Mouse (Mus musculus): Measurements from ENCODE around the gene Rab3gap2. TPM values are rescaled to one million over a fixed set of nuclear protein-coding genes. Genes with fewer than 3 reads are reported as not detected.

Gene Rab3gap2
- total and polyA plus RNA-seq, 3 experiments = 22.7 to 39.1 (median 24.0) TPM

- Histone ChIP-seq H3K4me2 (ENCODE audit: insufficient read depth, low read depth, poor library complexity, severe bottlenecking) (no peak overlapping the region), H3K4me1 (ENCODE audit: control insufficient read depth in 1 of 2, insufficient read depth in 2 of 2) (peaks cover 0 to 4% of the 10 kb centered on the region in 2 experiments; a peak in 1 of 4 replicates), H3K79me2 (replicated peaks; ENCODE audit: control insufficient read depth, extremely low read depth, insufficient read depth, poor library complexity, severe bottlenecking) (no peaks in the 10 kb centered on the region), H3K9ac (ENCODE audit: insufficient read depth, low read depth) (no peak overlapping the region), H3K27me3 (replicated peaks) (no peaks in the 10 kb centered on the region), H3K27ac (ENCODE audit: insufficient read depth, low read depth) (no peak overlapping the region), H3K36me3 (replicated peaks in 1 of 2; ENCODE audit: control insufficient read depth in 1 of 2, insufficient read depth in 1 of 2, low read length in 1 of 2) (peaks cover 25 to 55% of the 10 kb centered on the region in 2 experiments), H3K4me3 (replicated peaks in 1 of 3; ENCODE audit: low read depth in 2 of 3, low read length in 2 of 3, poor library complexity in 1 of 3) (no peak overlapping the region), H3K9me3 (replicated peaks; ENCODE audit: low read length) (peaks cover 6% of the 10 kb centered on the region)
- DNase-seq (ENCODE audit: extremely low read depth) = no peak
- in situ Hi-C loops (cut with MboI; ENCODE audit: low pct_ligation_motif_present, low pct_unique_long_range_greater_than_20kb, low sequenced_read_pairs) = no loop called here
- no peak for TF ChIP-seq JUN (IDR thresholded peaks at IDR 0.05; ENCODE audit: insufficient read depth, low read depth, low read length)
- TF ChIP-seq ELF1 (IDR thresholded peaks at IDR 0.05; ENCODE audit: low read depth, low read length) = no peak
- no peak for TF ChIP-seq PAX5 (IDR thresholded peaks at IDR 0.05; ENCODE audit: low read length)
- TF ChIP-seq CHD2 (IDR thresholded peaks at IDR 0.05; ENCODE audit: low read length) = no peak
- no peak for TF ChIP-seq MEF2A (IDR thresholded peaks at IDR 0.05; ENCODE audit: borderline replicate concordance, low read depth, low read length)
- no peak for TF ChIP-seq ZC3H11A (IDR thresholded peaks at IDR 0.05; ENCODE audit: low read depth, low read length)
- no peak for TF ChIP-seq NELFE (IDR thresholded peaks at IDR 0.05; ENCODE audit: low read depth, low read length)
- TF ChIP-seq ZNF384 (IDR thresholded peaks at IDR 0.05; ENCODE audit: low read depth, low read length) = no peak
- no peak for TF ChIP-seq RCOR1 (conservative IDR thresholded peaks at IDR 0.05; ENCODE audit: low read depth, low read length)
- no peak for TF ChIP-seq RAD21 (IDR thresholded peaks at IDR 0.05; ENCODE audit: low read depth, low read length)
- no peak for TF ChIP-seq MAX (IDR thresholded peaks at IDR 0.05; ENCODE audit: low read length)
- no peak for TF ChIP-seq UBTF (IDR thresholded peaks at IDR 0.05; ENCODE audit: low read depth, low read length)
- no peak for TF ChIP-seq USF2 (conservative IDR thresholded peaks at IDR 0.05; ENCODE audit: low read depth, low read length)
- no peak for TF ChIP-seq ETS1 (conservative IDR thresholded peaks at IDR 0.05; ENCODE audit: low read depth, low read length)
- no peak for TF ChIP-seq POLR2A (IDR thresholded peaks at IDR 0.05; ENCODE audit: low read depth, low read length)
- dilution Hi-C loops (cut with MboI; ENCODE audit: extremely low pct_ligation_motif_present, extremely low pct_unique_long_range_greater_than_20kb, low sequenced_read_pairs) = no loop called here
Observed at GRCm38 (mm10) chr1:185307645-185308044, 103.7 kb downstream of the Rab3gap2 start.

DNA sequence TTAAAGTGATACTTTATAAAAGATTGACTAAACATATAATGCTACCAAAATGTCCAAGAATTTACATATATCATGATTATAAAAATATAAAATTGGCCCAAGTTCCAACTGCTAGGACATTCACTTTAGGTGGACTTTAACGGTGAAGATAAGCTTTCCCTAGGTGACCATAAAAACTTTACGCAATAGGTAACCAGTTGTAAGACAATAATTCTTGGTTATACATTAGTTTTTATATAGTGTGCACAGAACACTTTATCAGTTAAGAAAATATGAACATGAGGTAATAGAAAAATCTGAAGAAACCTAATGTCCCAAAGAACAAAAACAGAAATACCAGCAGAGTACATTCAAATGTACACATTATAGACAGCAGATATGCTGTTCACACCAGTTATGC is 104.4 kb downstream of the Rab3gap2 start:
- Histone ChIP-seq H3K36me3 (replicated peaks in 1 of 2; ENCODE audit: control insufficient read depth in 1 of 2, insufficient read depth in 1 of 2, low read length in 1 of 2) (peaks cover 30 to 55% of the 10 kb centered on the region in 2 experiments), H3K79me2 (replicated peaks; ENCODE audit: control insufficient read depth, extremely low read depth, insufficient read depth, poor library complexity, severe bottlenecking) (no peaks in the 10 kb centered on the region), H3K9me3 (replicated peaks; ENCODE audit: low read length) (peaks cover 6% of the 10 kb centered on the region), H3K4me3 (replicated peaks in 1 of 3; ENCODE audit: low read depth in 2 of 3, low read length in 2 of 3, poor library complexity in 1 of 3) (no peak overlapping the region), H3K27me3 (replicated peaks) (no peaks in the 10 kb centered on the region), H3K4me1 (ENCODE audit: control insufficient read depth in 1 of 2, insufficient read depth in 2 of 2) (peaks cover 0 to 4% of the 10 kb centered on the region in 2 experiments; a peak in 1 of 4 replicates), H3K27ac (ENCODE audit: insufficient read depth, low read depth) (no peak overlapping the region), H3K4me2 (ENCODE audit: insufficient read depth, low read depth, poor library complexity, severe bottlenecking) (no peak overlapping the region), H3K9ac (ENCODE audit: insufficient read depth, low read depth) (no peak overlapping the region)
- dilution Hi-C loops (cut with MboI; ENCODE audit: extremely low pct_ligation_motif_present, extremely low pct_unique_long_range_greater_than_20kb, low sequenced_read_pairs) = no loop called here
- in situ Hi-C loops (cut with MboI; ENCODE audit: low pct_ligation_motif_present, low pct_unique_long_range_greater_than_20kb, low sequenced_read_pairs) = no loop called here
- TF ChIP-seq UBTF (IDR thresholded peaks at IDR 0.05; ENCODE audit: low read depth, low read length) (no peak), CHD2 (IDR thresholded peaks at IDR 0.05; ENCODE audit: low read length) (no peak), NRF1 (IDR thresholded peaks at IDR 0.05; ENCODE audit: low read depth, low read length) (no peak), USF1 (IDR thresholded peaks at IDR 0.05; ENCODE audit: low read depth, low read length) (no peak), SMC3 (IDR thresholded peaks at IDR 0.05; ENCODE audit: low read depth, low read length) (no peak), USF2 (conservative IDR thresholded peaks at IDR 0.05; ENCODE audit: low read depth, low read length) (no peak), SIN3A (IDR thresholded peaks at IDR 0.05; ENCODE audit: low read length) (no peak), GABPA (IDR thresholded peaks at IDR 0.05; ENCODE audit: insufficient replicate concordance, low read depth, low read length) (no peak)
- DNase-seq (ENCODE audit: extremely low read depth) = no peak
